Mouse (Mus musculus): ENCODE measurements around the gene Ap1g2. TPM values are rescaled to one million over a fixed set of nuclear protein-coding genes. Genes with fewer than 3 reads are reported as not detected.

Ap1g2 gene
- polyA plus RNA-seq, 1 experiment from 2014 or later, result 18.4 TPM

DNA sequence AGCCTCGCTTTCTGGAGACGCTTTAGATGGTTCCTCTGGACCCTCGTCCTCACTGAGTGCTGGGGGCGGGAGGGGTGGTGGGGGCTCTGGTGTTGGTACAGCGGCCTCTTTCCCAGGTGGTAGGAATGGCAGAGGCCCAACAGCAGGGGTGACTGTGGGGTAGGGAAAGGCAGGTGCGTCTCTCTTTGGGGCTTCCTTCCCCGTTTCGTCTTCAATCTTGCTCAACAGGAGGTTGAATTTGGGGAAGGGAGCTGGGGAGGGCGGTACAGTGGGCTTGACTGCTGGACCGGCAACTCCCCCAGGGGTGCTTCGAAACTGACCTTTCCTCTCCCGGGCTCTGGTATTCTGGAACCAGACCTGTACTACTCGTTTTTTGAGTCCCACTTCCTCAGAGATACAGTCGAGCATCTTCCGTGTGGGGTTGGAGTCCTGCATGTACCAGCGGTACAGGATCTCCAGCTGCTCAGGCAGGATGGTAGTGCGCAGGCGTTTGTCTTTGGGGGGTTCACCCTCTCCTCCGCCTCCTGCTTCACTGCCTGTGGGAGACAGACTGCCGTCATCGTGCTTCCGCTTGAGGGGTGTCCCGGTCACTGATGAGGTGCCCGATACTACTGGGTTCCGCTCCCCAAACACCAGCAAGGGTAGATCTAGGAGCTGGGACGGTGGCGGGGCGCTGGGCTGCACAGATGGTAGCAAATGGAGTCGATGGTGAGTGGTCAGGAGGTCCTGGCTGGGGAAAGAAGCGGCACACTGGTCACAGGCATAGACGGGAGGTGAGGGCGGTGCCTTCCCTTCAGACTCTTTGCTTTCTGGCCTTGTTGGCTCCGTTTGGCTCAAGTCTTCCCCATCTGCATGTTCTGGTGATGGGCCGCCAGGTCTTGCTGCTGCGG is 41.7 kb downstream of the Ap1g2 start:
- Histone ChIP-seq H3K36me3 (ENCODE audit: inconsistent target) (no peaks in the 10 kb centered on the region), H3K27ac (no peak overlapping the region), H3K4me3 (ENCODE audit: inconsistent target) (no peak overlapping the region), H3K79me2 (ENCODE audit: inconsistent target) (no peaks in the 10 kb centered on the region)
- WGBS (ENCODE audit: missing documents), result 81% methylated on average over 33 of the region's 35 CpGs

DNA sequence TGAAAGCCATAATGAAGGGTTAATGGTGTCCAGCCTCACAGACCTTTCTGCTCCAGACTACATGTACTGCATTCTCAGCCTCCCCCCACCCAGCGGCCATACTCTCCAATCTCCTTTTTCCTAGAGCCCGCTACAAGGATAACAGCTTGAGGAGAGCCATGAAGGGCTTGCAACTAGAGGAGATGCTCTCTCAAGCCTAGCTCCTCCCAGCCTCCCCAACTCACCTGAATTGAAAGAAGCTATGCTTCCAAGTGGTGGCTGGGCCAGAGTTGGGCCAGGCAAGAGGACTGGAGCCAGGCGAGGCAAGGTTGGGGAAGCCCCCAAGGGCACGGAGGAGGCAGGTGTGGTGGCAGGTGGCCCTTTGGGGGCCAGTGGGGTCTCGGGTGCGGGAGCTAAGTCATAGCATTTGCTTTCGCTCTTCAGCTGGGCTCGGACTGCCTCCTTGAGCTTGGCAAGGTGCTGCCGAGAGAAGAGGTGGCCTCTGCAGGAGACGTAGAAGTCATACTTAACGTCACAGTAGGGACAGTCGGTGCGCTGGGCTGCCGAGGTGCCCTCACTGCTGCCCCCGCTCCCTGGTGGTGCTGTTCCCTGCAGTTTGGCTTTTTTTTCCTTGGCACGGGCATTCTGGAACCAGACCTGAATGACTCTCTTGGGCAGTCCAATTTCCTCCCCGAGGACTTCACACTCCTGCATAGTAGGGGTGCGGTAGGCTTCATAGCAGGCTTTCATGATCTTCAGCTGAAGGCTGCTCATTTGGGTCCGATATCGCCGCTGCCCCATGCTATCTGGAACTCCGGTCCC is 42.6 kb downstream of the Ap1g2 start:
- no peak overlapping the region for H3K4me3 ChIP-seq (ENCODE audit: inconsistent target)
- no peaks in the 10 kb centered on the region for H3K79me2 ChIP-seq (ENCODE audit: inconsistent target)
- H3K27ac ChIP-seq, result no peak overlapping the region
- 94% methylated on average over 22 of the region's 22 CpGs for WGBS (ENCODE audit: missing documents)
- no peaks in the 10 kb centered on the region for H3K36me3 ChIP-seq (ENCODE audit: inconsistent target)

DNA sequence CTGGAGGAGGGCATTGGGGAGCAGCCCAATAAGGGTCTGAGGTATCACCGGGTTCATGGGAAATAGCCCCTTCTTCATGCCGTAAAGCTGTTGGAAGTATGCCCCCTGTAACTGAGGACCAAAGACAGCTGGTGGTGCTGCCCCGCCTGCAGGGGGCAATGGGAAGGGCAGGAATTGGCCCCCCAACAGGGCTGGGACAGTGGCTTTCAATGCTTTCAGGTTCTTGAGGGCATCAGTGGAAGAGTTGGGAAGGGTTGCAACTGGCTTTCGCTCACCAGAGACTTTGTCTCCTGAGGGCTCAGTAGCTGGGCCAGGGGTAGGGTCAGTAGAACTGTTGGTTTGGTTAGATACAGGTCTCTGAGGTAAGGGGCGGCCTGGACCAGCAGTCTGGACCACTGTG is 43.3 kb downstream of the Ap1g2 start:
- no peaks in the 10 kb centered on the region for H3K36me3 ChIP-seq (ENCODE audit: inconsistent target)
- H3K4me3 ChIP-seq (ENCODE audit: inconsistent target), result no peak overlapping the region
- WGBS (ENCODE audit: missing documents), result 90% methylated on average over 5 of the region's 5 CpGs
- no peaks in the 10 kb centered on the region for H3K79me2 ChIP-seq (ENCODE audit: inconsistent target)
- no peak overlapping the region for H3K27ac ChIP-seq

DNA sequence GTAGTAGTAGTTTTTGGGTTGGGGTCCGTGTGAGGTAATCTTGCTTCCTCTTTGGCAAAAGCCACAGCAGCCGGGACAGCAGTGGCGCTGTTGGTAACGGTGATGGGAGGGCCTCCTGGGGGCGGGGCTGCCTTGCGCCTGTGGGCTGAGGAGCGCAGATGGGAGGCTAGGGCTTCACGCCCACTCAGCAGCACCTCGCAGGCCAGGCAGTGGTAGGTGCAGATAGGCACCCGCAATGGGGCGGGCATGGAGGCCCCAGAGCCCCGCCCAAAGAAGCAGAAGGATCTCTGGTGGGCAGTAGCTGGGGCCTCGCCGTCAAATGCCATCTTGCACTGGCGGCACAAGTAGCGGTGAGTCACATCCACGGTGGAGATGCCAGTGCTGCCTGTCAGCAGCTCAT is 43.8 kb downstream of the Ap1g2 start:
- Histone ChIP-seq H3K4me3 (ENCODE audit: inconsistent target) (no peak overlapping the region), H3K36me3 (ENCODE audit: inconsistent target) (no peaks in the 10 kb centered on the region), H3K79me2 (ENCODE audit: inconsistent target) (no peaks in the 10 kb centered on the region), H3K27ac (no peak overlapping the region)
- 27% methylated on average over 17 of the region's 17 CpGs for WGBS (ENCODE audit: missing documents)

DNA sequence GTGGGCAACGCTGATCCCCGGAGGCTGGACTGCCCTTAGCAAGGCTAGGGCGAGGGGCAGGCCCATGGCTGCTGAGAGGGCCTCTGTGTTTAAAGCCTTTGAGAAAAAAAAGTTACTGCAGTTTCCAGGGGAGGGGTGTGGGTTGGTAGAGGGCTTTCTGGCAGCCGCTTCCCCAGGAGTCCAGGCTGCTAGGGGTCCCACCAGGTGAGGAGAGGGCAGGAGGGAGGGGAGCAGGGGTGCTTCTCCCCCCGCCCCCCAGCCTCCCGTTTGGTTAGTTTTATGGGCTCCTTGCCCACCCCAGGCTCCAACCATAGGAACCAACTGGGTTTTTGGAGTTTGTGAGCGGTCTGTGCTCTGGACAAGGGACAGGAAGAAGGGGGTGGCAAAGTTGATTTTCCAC is 44.5 kb downstream of the Ap1g2 start:
- H3K36me3 ChIP-seq (ENCODE audit: inconsistent target), result no peaks in the 10 kb centered on the region
- H3K27ac ChIP-seq, result no peak overlapping the region
- H3K79me2 ChIP-seq (ENCODE audit: inconsistent target), result no peaks in the 10 kb centered on the region
- H3K4me3 ChIP-seq (ENCODE audit: inconsistent target), result no peak overlapping the region
- 66% methylated on average over 7 of the region's 7 CpGs for WGBS (ENCODE audit: missing documents)

DNA sequence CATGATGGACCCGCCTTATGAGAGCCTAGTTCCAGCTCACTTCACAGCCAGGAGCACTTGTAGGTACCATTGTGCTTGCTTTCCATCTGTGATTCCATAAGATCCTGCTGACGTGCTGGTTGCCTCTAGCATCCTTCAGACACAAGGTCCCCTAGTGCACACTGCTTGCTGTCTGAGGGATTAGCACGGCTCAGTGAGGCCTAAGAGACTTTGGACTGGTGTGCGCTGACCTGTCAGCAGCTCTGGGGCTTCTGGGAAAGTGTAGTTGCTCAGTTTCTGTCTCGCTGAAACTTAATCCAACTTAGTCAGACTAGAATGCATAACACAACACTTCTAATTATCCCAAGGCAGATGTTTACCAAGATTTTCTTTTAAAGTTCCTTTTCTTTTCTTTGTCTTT is 46.5 kb downstream of the Ap1g2 start:
- Histone ChIP-seq H3K36me3 (ENCODE audit: inconsistent target) (no peaks in the 10 kb centered on the region), H3K27ac (no peak overlapping the region), H3K4me3 (ENCODE audit: inconsistent target) (no peak overlapping the region), H3K79me2 (ENCODE audit: inconsistent target) (no peaks in the 10 kb centered on the region)
- WGBS (ENCODE audit: missing documents), result 98% methylated on average over 5 of the region's 5 CpGs

DNA sequence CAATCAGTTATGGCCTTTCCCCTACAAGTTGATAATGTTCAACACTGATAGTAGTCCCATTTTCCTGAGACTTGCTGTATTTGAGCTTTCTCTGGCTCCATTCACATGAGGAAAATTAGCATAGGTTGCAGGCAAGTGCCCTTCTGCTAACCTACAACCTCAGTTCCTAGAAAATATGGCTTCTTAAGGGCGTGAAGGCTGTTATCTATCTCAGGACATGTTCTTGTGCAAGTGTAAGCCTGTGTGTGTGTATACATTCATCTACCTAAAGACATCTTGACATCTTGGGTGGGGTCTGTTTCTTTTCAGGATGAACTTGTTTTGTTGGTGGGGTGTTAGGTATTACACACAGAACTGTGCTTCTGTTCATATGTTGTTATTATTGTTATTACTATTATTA is 47.4 kb downstream of the Ap1g2 start:
- H3K4me3 ChIP-seq (ENCODE audit: inconsistent target), result no peak overlapping the region
- H3K79me2 ChIP-seq (ENCODE audit: inconsistent target), result no peaks in the 10 kb centered on the region
- no peak overlapping the region for H3K27ac ChIP-seq
- H3K36me3 ChIP-seq (ENCODE audit: inconsistent target), result no peaks in the 10 kb centered on the region
- 100% methylated on average over 1 of the region's 1 CpGs for whole genome bisulfite sequencing (ENCODE audit: missing documents)

DNA sequence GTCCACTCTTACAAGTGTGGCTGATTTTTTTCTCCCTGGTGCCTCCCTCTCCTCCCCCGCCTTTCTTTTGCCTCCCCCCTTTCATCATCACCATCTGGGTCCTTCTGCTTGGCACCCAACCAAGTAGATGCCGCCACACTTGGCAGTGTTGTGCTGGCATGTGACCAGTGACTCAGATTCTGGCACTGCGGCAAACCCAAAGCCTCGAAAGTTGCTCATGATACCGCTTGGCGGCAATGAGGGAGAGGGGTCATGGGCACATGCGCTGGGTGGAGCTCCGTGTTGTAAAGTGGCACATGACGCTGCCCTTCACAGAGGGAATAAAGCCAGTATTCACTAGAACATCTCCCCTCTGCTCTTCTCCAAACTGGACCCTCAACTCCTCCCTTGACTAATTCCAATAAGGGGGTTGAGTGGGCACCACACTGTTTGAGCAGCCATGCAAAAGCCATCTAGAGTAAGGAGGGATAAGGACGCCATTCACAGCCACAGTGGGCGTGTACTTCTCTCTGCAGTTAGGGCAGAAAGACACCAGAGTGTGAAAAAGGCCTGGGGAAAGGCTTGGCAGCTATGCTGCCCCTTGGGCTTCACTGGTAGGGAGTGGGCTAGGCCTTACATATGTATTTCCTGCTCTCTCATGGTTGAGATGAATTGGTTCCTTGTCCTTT is 51.1 kb downstream of the Ap1g2 start:
- H3K79me2 ChIP-seq (ENCODE audit: inconsistent target), result no peaks in the 10 kb centered on the region
- WGBS (ENCODE audit: missing documents), result 9% methylated on average over 11 of the region's 11 CpGs
- H3K4me3 ChIP-seq (ENCODE audit: inconsistent target), result no peak overlapping the region
- H3K27ac ChIP-seq, result peak overlapping the region; percentile 39
- no peaks in the 10 kb centered on the region for H3K36me3 ChIP-seq (ENCODE audit: inconsistent target)

DNA sequence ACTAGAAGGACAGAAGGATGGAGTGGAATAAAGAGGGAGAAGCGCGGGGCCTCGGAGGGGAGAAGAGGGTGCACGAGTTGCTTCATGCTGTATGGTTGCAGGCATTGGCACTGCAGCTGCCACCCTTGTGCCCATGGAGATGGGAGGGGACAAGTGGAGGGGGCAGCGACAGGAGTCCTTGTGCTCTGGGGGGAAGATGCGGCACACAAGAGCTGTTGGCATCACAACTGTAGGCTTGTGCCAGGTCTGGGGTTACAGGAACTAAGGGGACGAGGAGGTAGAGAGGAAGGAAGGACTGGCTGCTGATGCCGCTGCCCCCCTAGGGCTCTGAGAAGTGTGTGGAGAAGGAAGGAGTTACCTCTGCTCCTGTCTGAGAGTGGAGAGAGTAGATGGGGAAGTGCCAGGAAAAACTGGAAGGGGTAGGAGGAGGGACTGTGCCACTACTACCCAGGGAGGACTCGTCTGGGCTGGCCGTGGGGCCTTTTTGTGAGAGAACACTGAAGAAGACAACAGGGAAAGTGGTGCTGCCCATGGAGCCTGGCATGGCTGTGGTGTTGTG is 52.1 kb downstream of the Ap1g2 start:
- 37% methylated on average over 10 of the region's 10 CpGs for WGBS (ENCODE audit: missing documents)

DNA sequence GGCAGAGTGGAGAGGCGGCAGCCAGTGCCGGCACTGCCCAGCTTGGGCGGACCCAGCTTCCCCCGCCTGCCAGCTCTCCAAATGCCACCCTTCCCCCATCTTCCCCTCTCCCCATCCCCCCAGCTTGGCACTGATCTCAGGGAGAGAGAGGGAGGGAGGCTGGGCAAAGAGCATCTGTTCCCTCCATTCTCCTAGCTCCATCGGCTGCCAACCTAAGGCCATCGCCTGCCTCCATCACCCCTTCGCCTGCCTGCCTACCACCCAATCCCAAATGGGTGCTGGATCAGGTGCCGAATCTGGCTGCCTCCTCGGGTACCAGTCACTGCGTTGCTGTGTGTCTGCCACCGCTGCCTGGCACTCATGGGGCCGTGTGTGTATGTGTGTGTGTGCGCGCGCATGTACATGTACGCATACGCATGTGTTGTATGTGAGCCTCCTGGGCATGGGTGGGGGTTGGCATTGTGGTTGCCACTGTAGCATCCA is 52.6 kb downstream of the Ap1g2 start:
- Histone ChIP-seq H3K79me2 (ENCODE audit: inconsistent target) (no peaks in the 10 kb centered on the region), H3K4me3 (ENCODE audit: inconsistent target) (no peak overlapping the region), H3K27ac (no peak overlapping the region), H3K36me3 (ENCODE audit: inconsistent target) (no peaks in the 10 kb centered on the region)
- WGBS (ENCODE audit: missing documents), result 81% methylated on average over 13 of the region's 17 CpGs

More for the DNA sequence above, 52.1 kb downstream of the Ap1g2 start:
- Histone ChIP-seq H3K36me3 (ENCODE audit: inconsistent target) (no peaks in the 10 kb centered on the region), H3K79me2 (ENCODE audit: inconsistent target) (no peaks in the 10 kb centered on the region), H3K27ac (no peak overlapping the region), H3K4me3 (ENCODE audit: inconsistent target) (no peak overlapping the region)

DNA sequence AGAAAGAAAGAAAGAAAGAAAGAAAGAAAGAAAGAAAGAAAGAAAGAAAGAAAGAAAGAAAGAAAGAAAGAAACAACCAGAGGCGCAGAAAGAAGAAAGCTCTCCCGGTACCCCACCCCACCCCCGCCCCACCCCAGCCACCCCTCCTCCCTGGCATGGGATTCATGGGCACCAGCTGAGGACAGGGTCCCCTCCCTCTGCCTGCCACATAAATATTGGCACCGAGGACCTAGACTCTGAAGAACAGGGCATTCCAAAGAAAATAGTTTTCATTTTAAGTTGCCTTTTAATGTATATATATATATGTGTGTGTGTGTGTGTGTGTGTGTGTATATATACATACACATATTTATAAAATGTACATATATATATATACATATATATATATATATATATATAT is 53.3 kb downstream of the Ap1g2 start:
- H3K79me2 ChIP-seq (ENCODE audit: inconsistent target), result no peaks in the 10 kb centered on the region
- no peak overlapping the region for H3K4me3 ChIP-seq (ENCODE audit: inconsistent target)
- 86% methylated on average over 1 of the region's 4 CpGs for WGBS (ENCODE audit: missing documents)

DNA sequence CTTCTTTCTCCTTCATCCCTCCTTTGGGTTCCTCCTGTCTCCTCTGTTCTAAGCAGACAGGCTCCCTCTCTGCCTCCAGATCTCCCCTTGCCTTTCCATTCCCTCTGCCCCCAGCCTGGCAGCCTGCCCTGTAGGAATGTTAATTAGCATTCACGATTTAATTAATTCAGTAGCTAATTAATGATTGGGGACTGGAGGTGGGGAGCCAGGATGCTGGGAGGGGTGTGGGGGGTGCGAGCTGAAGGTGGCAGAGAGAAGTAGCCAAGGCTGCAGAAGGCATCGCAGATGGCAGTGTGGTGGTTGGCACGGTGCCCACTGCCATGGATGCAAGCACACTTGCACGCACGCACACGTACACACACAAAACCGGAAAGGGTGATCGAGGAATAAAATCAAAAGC is 53.9 kb downstream of the Ap1g2 start:
- no peaks in the 10 kb centered on the region for H3K79me2 ChIP-seq (ENCODE audit: inconsistent target)
- WGBS (ENCODE audit: missing documents), result 68% methylated on average over 7 of the region's 9 CpGs

More for the DNA sequence above, 53.3 kb downstream of the Ap1g2 start:
- Histone ChIP-seq H3K36me3 (ENCODE audit: inconsistent target) (no peaks in the 10 kb centered on the region), H3K27ac (no peak overlapping the region)

More for the DNA sequence above, 53.9 kb downstream of the Ap1g2 start:
- H3K36me3 ChIP-seq (ENCODE audit: inconsistent target), result no peaks in the 10 kb centered on the region
- no peak overlapping the region for H3K27ac ChIP-seq
- no peak overlapping the region for H3K4me3 ChIP-seq (ENCODE audit: inconsistent target)

All from macrophage (primary cell).